Mouse (Mus musculus) lung, adult 2 months (tissue): ENCODE measurements around the gene Aebp1.

ENCODE experiments used
- CTCF ChIP-seq: fragments of 200-500 bp; IDR thresholded peaks from 2 replicates; pipeline ENCODE4 v1.5.1; 2011; ENCODE audit warnings: mild to moderate bottlenecking, low read length, control low read depth; ENCODE audit not compliant: insufficient read depth
- POLR2A ChIP-seq: fragments of 200-500 bp; IDR thresholded peaks from 2 replicates; pipeline ENCODE4 v1.6.1; 2011; ENCODE audit warnings: low read depth, mild to moderate bottlenecking, control low read depth, low read length, borderline replicate concordance; ENCODE audit errors: extremely low read depth

DNA sequence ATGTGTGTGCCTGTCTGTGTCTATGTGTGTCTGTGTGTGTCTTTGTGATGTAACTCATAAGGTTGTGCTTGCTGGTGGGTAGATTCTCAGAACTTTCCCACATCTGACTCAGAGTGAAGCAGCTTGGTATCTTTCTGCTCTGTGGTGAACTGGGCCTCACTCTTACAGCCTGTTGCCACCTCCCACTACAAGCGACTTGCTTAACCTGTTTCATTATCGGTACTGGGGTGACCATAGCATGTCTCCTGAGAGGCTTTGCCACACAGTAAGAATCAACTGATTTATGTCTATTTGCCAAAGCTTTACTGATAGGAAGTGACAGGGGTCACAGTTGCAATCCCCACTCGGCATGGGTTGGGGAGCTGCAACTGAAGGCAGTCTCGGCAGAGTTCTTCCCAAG lies 46.9 kb downstream of the Aebp1 start:
- TF ChIP-seq CTCF (no peak), POLR2A (no peak)
